9 mouse cellular contexts compared by ENCODE assay signal in the genomic region with DNA sequence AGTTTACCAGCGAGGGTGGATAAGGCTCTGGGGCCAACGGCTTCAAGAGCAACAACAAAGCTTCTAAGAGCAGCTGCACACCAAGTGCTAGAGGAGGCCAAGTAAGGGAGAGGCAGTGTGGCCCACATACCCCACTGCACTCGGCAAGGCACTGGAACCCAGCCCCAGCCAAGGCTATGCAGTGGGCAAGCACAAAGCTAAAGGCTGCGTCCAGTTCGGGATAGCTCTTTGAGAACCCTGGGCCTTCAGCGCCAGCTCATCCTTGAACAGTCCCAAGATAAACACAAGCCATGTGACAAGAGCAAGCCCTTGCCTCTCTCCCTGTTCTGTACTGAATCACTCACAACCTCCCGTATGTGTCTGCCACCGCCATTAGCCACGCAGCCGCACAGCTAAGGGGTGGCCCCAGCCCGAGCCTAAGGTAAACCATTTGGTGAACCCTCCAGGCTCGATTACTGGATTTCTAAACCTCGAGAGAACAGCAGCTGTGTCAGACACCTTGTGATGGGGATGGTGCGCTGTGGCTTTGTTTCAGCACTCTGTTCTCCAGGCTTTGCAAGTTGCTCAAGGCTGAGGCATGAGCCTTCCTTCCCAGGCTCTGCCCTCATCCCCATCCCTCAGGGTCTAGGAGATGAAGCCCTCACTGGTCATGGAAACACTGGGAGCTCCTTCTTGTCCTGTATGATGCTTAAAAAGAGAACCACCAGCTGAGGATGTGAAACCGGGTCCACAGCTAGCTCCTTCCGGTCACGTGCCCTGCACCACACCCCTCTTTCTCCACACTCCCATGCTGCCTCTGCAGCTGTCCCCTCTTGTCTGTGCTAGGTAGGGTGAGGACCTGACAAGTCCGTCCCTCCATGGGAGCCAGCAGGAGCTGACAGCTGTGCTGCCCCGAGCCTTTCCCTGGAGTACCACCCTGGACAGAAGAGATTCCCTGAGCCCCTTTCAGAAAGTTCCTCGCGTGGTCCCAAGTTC. TPM values are rescaled to one million over a fixed set of nuclear protein-coding genes. Genes with fewer than 3 reads are reported as not detected.
DNase-seq lines count a peak whose midpoint lies in the region; ATAC-seq and TF ChIP-seq lines count a peak whose summit lies in the region.
"Had no signal": no experiment of that assay in that cellular context is flagged by ENCODE, and none has a peak within 500 bp of the region (broad histone marks: within the 10 kb centered on the region; RNA-seq: fewer than 3 reads in every experiment).

No protein-coding gene starts in this region.

- H3K36me3 ChIP-seq in heart, postnatal 0 days (replicated peaks; ENCODE audit: control insufficient read depth, insufficient read depth, low read length), result peaks cover 45% of the 10 kb centered on the region

- H3K9me3 ChIP-seq in heart, postnatal 0 days (replicated peaks; ENCODE audit: control insufficient read depth, low read length), result no peaks in the 10 kb centered on the region
- H3K9me3 ChIP-seq: neural tube, embryonic 12.5 days had no signal

- no peaks in the 10 kb centered on the region for H3K27me3 ChIP-seq in heart, postnatal 0 days (ENCODE audit: control insufficient read depth, insufficient read depth, low read length)
- H3K27me3 ChIP-seq: neural tube, embryonic 12.5 days had no signal

- no peak overlapping the region for H3K9ac ChIP-seq in heart, postnatal 0 days (replicated peaks; ENCODE audit: low read depth, low read length)
- H3K9ac ChIP-seq: neural tube, embryonic 12.5 days had no signal

- H3K4me1 ChIP-seq in heart, postnatal 0 days (ENCODE audit: control insufficient read depth, insufficient read depth), result peaks cover 55% of the 10 kb centered on the region
- H3K4me1 ChIP-seq: neural tube, embryonic 12.5 days had no signal

- TF ChIP-seq CTCF in heart, postnatal 0 days (IDR thresholded peaks at IDR 0.05; ENCODE audit: low read depth), result no peak

- WGBS in heart, postnatal 0 days, result 63% methylated on average over 21 of the region's 21 CpGs

- no peak for TF ChIP-seq EP300 in heart, postnatal 0 days (IDR thresholded peaks at IDR 0.05; ENCODE audit: low read depth)

- H3K4me3 ChIP-seq in heart, postnatal 0 days (ENCODE audit: low read depth, low read length), result no peak overlapping the region
- H3K4me3 ChIP-seq: neural tube, embryonic 12.5 days had no signal

- H3K27ac ChIP-seq in heart, postnatal 0 days (ENCODE audit: low read depth), result peak overlapping the region; percentile 7; the same call in 1 of the 2 replicates
- H3K27ac ChIP-seq: neural tube, embryonic 12.5 days had no signal

- H3K4me2 ChIP-seq in heart, postnatal 0 days (ENCODE audit: low read depth, low read length), result no peak overlapping the region
- H3K4me2 ChIP-seq: neural tube, embryonic 12.5 days had no signal

- ATAC-seq in heart, postnatal 0 days (ENCODE audit: insufficient read depth, low read depth), result no peak

- peak; percentile 67 for DNase-seq in adrenal gland, adult 2 months
- DNase-seq in adrenal gland, adult 18-20 months (ENCODE audit: low spot score in 2 of 2), result no peak
- DNase-seq in R1 (ENCODE audit: low read depth, low spot score), result peak; percentile 38
- DNase-seq in heart, postnatal 0 days (ENCODE audit: low spot score), result no peak
- peak; percentile 39 for DNase-seq in naive thymus-derived CD4-positive, alpha-beta T cell, adult 2 months (ENCODE audit: low read depth)
- DNase-seq in ovary, postnatal 36 days (ENCODE audit: low spot score), result no peak
- DNase-seq in cerebellum, adult 9-11 months, result no peak
- no peak for DNase-seq in right cerebral cortex, postnatal 36 days (ENCODE audit: low spot score in 2 of 2)

RNA-seq across cellular contexts. Expression of a gene that starts 21.6 kb away (rescaled TPM):
- 10 to 100 TPM; 19.5 to 32.6 TPM for total RNA-seq in adrenal gland, adult 2 months (2021)
- polyA plus RNA-seq in adrenal gland, adult 2 months (2012; rRNA removed), result 19.5 and 20.6 TPM in 2 replicates
- 10 to 100 TPM; 18.4 to 30.0 TPM for total RNA-seq in adrenal gland, adult 18-20 months (2021)
- 36.6 and 40.3 TPM in 2 replicates for total RNA-seq in heart, postnatal 0 days (2014; rRNA removed; ENCODE audit: low replicate concordance)
- 14.9 and 18.5 TPM in 2 replicates for polyA plus RNA-seq in heart, postnatal 0 days (2015; fragmentation: Nextera tagmentation; extraction: Ambion mirVana)

RNA-seq across cellular contexts. Expression of a gene that starts 53.3 kb away (rescaled TPM):
- 10 to 100 TPM; 21.2 to 34.6 TPM for total RNA-seq in adrenal gland, adult 2 months (2021)
- 103 and 109 TPM in 2 replicates for polyA plus RNA-seq in adrenal gland, adult 2 months (2012; rRNA removed)
- 10 to 100 TPM; 21.3 to 32.1 TPM for total RNA-seq in adrenal gland, adult 18-20 months (2021)
- 205 and 222 TPM in 2 replicates for total RNA-seq in heart, postnatal 0 days (2014; rRNA removed; ENCODE audit: low replicate concordance)
- 140 and 151 TPM in 2 replicates for polyA plus RNA-seq in heart, postnatal 0 days (2015; fragmentation: Nextera tagmentation; extraction: Ambion mirVana)

Comparison
In these comparisons a context has a peak if more than half of its experiments do, and no peak if none do; other contexts are left out.
1. DNase-seq: peak in adrenal gland, adult 2 months (single experiment), R1 (single experiment) and naive thymus-derived CD4-positive, alpha-beta T cell, adult 2 months (single experiment); none in adrenal gland, adult 18-20 months (0 of 2), heart, postnatal 0 days (single experiment), ovary, postnatal 36 days (single experiment), cerebellum, adult 9-11 months (single experiment) and right cerebral cortex, postnatal 36 days (0 of 2).